Mouse (Mus musculus) CH12.LX (cell line): ENCODE measurements around the gene Slc6a20a. TPM values are rescaled to one million over a fixed set of nuclear protein-coding genes. Genes with fewer than 3 reads are reported as not detected.

ENCODE experiments used
- DNase-seq: peaks from one replicate; pipeline ENCODE4 v3.0.0-alpha.2; 2013; ENCODE audit errors: extremely low read depth
- H3K27ac ChIP-seq: 2 replicates; pipeline ENCODE4 v1.5.1; 2012; ENCODE audit warnings: low read depth, mild to moderate bottlenecking, control low read depth, moderate library complexity; ENCODE audit not compliant: insufficient read depth
- H3K27me3 ChIP-seq: replicated peaks from 2 replicates; pipeline ENCODE3; 2012; ENCODE audit warnings: inconsistent platforms
- H3K36me3 ChIP-seq, 2 experiments: replicated peaks in 1 of 2; 2 replicates each; pipeline versions ENCODE3 to v1.6.1; 2012; ENCODE audit warnings: inconsistent platforms in 1 of 2, low read length in 1 of 2, mild to moderate bottlenecking in 1 of 2, mixed read lengths in 1 of 2, moderate library complexity in 1 of 2; ENCODE audit not compliant: control insufficient read depth in 1 of 2, insufficient read depth in 1 of 2
- H3K4me1 ChIP-seq, 2 experiments: 2 replicates each; pipeline ENCODE4 v1.6.1; 2012; ENCODE audit warnings: inconsistent platforms in 1 of 2, moderate library complexity in 1 of 2; ENCODE audit not compliant: insufficient read depth in 2 of 2, control insufficient read depth in 1 of 2
- H3K4me2 ChIP-seq: 2 replicates; pipeline ENCODE4 v1.6.1; 2012; ENCODE audit warnings: low read depth, mild to moderate bottlenecking, control low read depth; ENCODE audit not compliant: poor library complexity, insufficient read depth, severe bottlenecking
- H3K4me3 ChIP-seq, 3 experiments: fragments of 150-350 bp in 1 of 3; sonication (generic) in 1 of 3; replicated peaks in 1 of 3; 2 replicates each; pipeline versions ENCODE3 to v1.5.1; 2011 to 2012; ENCODE audit warnings: low read depth in 2 of 3, low read length in 2 of 3, mild to moderate bottlenecking in 2 of 3, moderate library complexity in 2 of 3, control low read depth in 1 of 3, improper control_type of control experiment in 1 of 3, inconsistent platforms in 1 of 3, mixed read lengths in 1 of 3; ENCODE audit not compliant: poor library complexity in 1 of 3
- H3K79me2 ChIP-seq: replicated peaks from 2 replicates; pipeline ENCODE4 v1.6.1; 2012; ENCODE audit warnings: mild to moderate bottlenecking, moderate library complexity; ENCODE audit not compliant: control insufficient read depth, poor library complexity, insufficient read depth, severe bottlenecking; ENCODE audit errors: extremely low read depth
- H3K9ac ChIP-seq: 2 replicates; pipeline ENCODE4 v1.6.1; 2012; ENCODE audit warnings: low read depth, mild to moderate bottlenecking, control low read depth, moderate library complexity; ENCODE audit not compliant: insufficient read depth
- H3K9me3 ChIP-seq: replicated peaks from 2 replicates; pipeline ENCODE3; 2012; ENCODE audit warnings: low read length, inconsistent platforms, mixed read lengths
- BHLHE40 ChIP-seq: IDR thresholded peaks from 2 replicates; pipeline ENCODE4 v1.6.1; 2011; ENCODE audit warnings: mild to moderate bottlenecking, low read depth, low read length, improper control_type of control experiment
- CHD2 ChIP-seq: IDR thresholded peaks from 2 replicates; pipeline ENCODE4 v1.6.1; 2011; ENCODE audit warnings: low read length, improper control_type of control experiment
- CTCF ChIP-seq, 2 experiments: IDR thresholded peaks in 1 of 2; conservative IDR thresholded peaks in 1 of 2; 2 replicates each; pipeline ENCODE4 v1.5.1; 2011 to 2012; ENCODE audit warnings: low read depth in 2 of 2, low read length in 2 of 2, improper control_type of control experiment in 1 of 2, inconsistent platforms in 1 of 2, mild to moderate bottlenecking in 1 of 2, moderate library complexity in 1 of 2
- ELF1 ChIP-seq: IDR thresholded peaks from 2 replicates; pipeline ENCODE4 v1.6.1; 2014; ENCODE audit warnings: low read depth, mild to moderate bottlenecking, inconsistent platforms, low read length, improper control_type of control experiment
- EP300 ChIP-seq: IDR thresholded peaks from 2 replicates; pipeline ENCODE4 v1.6.1; 2011; ENCODE audit warnings: low read length, improper control_type of control experiment
- ETS1 ChIP-seq: conservative IDR thresholded peaks from 2 replicates; pipeline ENCODE4 v1.6.1; 2012; ENCODE audit warnings: low read depth, mild to moderate bottlenecking, inconsistent platforms, low read length, improper control_type of control experiment, moderate library complexity
- GABPA ChIP-seq: IDR thresholded peaks from 2 replicates; pipeline ENCODE4 v1.6.1; 2012; ENCODE audit warnings: low read depth, low read length, improper control_type of control experiment, inconsistent platforms; ENCODE audit not compliant: insufficient replicate concordance
- JUND ChIP-seq: conservative IDR thresholded peaks from 2 replicates; pipeline ENCODE4 v1.6.1; 2011; ENCODE audit warnings: low read depth, low read length, improper control_type of control experiment
- KAT2A ChIP-seq: IDR thresholded peaks from 2 replicates; pipeline ENCODE4 v1.6.1; 2012; ENCODE audit warnings: low read length, improper control_type of control experiment, inconsistent platforms; ENCODE audit not compliant: insufficient replicate concordance
- MAFK ChIP-seq: IDR thresholded peaks from 2 replicates; pipeline ENCODE4 v1.6.1; 2011; ENCODE audit warnings: low read length, improper control_type of control experiment; ENCODE audit not compliant: insufficient replicate concordance
- MXI1 ChIP-seq: IDR thresholded peaks from 2 replicates; pipeline ENCODE4 v1.6.1; 2011; ENCODE audit warnings: mild to moderate bottlenecking, low read depth, low read length, improper control_type of control experiment
- NELFE ChIP-seq: IDR thresholded peaks from 2 replicates; pipeline ENCODE4 v1.6.1; 2011; ENCODE audit warnings: low read depth, low read length, improper control_type of control experiment
- POLR2A ChIP-seq: IDR thresholded peaks from 2 replicates; pipeline ENCODE4 v1.6.1; 2011; ENCODE audit warnings: low read depth, mild to moderate bottlenecking, improper control_type of control experiment, low read length
- RAD21 ChIP-seq: IDR thresholded peaks from 2 replicates; pipeline ENCODE4 v1.6.1; 2011; ENCODE audit warnings: low read depth, mild to moderate bottlenecking, low read length, improper control_type of control experiment, moderate library complexity
- SIN3A ChIP-seq: IDR thresholded peaks from 2 replicates; pipeline ENCODE4 v1.6.1; 2012; ENCODE audit warnings: low read length, improper control_type of control experiment, inconsistent platforms
- SMC3 ChIP-seq: IDR thresholded peaks from 2 replicates; pipeline ENCODE4 v1.6.1; 2011; ENCODE audit warnings: low read depth, low read length, improper control_type of control experiment
- TBP ChIP-seq: conservative IDR thresholded peaks from 2 replicates; pipeline ENCODE4 v1.6.1; 2011; ENCODE audit warnings: low read depth, low read length, improper control_type of control experiment
- TCF12 ChIP-seq: IDR thresholded peaks from 2 replicates; pipeline ENCODE4 v1.6.1; 2014; ENCODE audit warnings: low read depth, mild to moderate bottlenecking, inconsistent platforms, low read length, improper control_type of control experiment
- UBTF ChIP-seq: IDR thresholded peaks from 2 replicates; pipeline ENCODE4 v1.6.1; 2012; ENCODE audit warnings: low read depth, mild to moderate bottlenecking, inconsistent platforms, low read length, improper control_type of control experiment, moderate library complexity
- USF1 ChIP-seq: IDR thresholded peaks from 2 replicates; pipeline ENCODE4 v1.6.1; 2014; ENCODE audit warnings: low read depth, mild to moderate bottlenecking, inconsistent platforms, low read length, improper control_type of control experiment
- USF2 ChIP-seq: conservative IDR thresholded peaks from 2 replicates; pipeline ENCODE4 v1.6.1; 2011; ENCODE audit warnings: low read depth, low read length, improper control_type of control experiment
- ZC3H11A ChIP-seq: IDR thresholded peaks from 2 replicates; pipeline ENCODE4 v1.6.1; 2012; ENCODE audit warnings: low read depth, mild to moderate bottlenecking, inconsistent platforms, low read length, improper control_type of control experiment
- dilution Hi-C: fragments of 300-500 bp; cut with MboI; formaldehyde crosslinking; loops from 2 replicates; pipeline ENCODE4 v1.14.3; 2020; ENCODE audit warnings: low sequenced_read_pairs; ENCODE audit not compliant: extremely low pct_unique_long_range_greater_than_20kb, extremely low pct_ligation_motif_present
- in situ Hi-C: fragments of 300-500 bp; cut with MboI; formaldehyde crosslinking; loops from 3 replicates; pipeline ENCODE4 v1.14.3; 2019; ENCODE audit warnings: low sequenced_read_pairs, low pct_ligation_motif_present, low pct_unique_long_range_greater_than_20kb, mixed read lengths
- polyA plus RNA-seq: library from polyadenylated mRNA; unstranded; fragments of >175 nt; gene quantifications from 2 replicates; pipeline ENCODE4 v1.2.1, GENCODE M21; 2012; ENCODE audit warnings: low read depth; ENCODE audit not compliant: insufficient read length
- total RNA-seq, 2 experiments: library from RNA; depleted of rRNA; stranded (reverse); fragments of 300-350 nt in 1 of 2; fragments of >200 nt in 1 of 2; gene quantifications; 2 replicates each; pipeline ENCODE4 v1.2.3; 2012 to 2014

Slc6a20a gene
- total and polyA plus RNA-seq, 3 experiments: not detected

GRCm38 (mm10) chr9:123695634-123696302, 17.1 kb upstream of the Slc6a20a start:
- Histone ChIP-seq H3K36me3 (peaks cover 8 to 24% of the 10 kb centered on the region in 2 experiments), H3K27me3 (no peaks in the 10 kb centered on the region), H3K27ac (no peak overlapping the region), H3K4me1 (no peaks in the 10 kb centered on the region), H3K9me3 (no peaks in the 10 kb centered on the region), H3K79me2 (no peaks in the 10 kb centered on the region), H3K4me2 (no peak overlapping the region), H3K4me3 (no peak overlapping the region), H3K9ac (no peak overlapping the region)
- in situ Hi-C loops (no loop called here), dilution Hi-C loops (no loop called here)
- TF ChIP-seq ELF1 (no peak), SMC3 (no peak), USF2 (no peak), NELFE (no peak), MXI1 (no peak), ZC3H11A (no peak), TBP (no peak), RAD21 (no peak), EP300 (no peak), ETS1 (no peak), GABPA (no peak)
- DNase-seq: no peak

GRCm38 (mm10) chr9:123688227-123688626, 9.5 kb upstream of the Slc6a20a start:
- Histone ChIP-seq H3K4me1 (no peaks in the 10 kb centered on the region), H3K36me3 (peaks cover 0 to 7% of the 10 kb centered on the region in 2 experiments), H3K79me2 (no peaks in the 10 kb centered on the region), H3K27me3 (no peaks in the 10 kb centered on the region), H3K27ac (no peak overlapping the region), H3K9me3 (no peaks in the 10 kb centered on the region), H3K9ac (no peak overlapping the region), H3K4me2 (no peak overlapping the region), H3K4me3 (no peak overlapping the region)
- TF ChIP-seq KAT2A (no peak), ETS1 (no peak), UBTF (no peak), NELFE (no peak), MAFK (no peak), JUND (no peak), ZC3H11A (no peak), CHD2 (no peak), SIN3A (no peak), POLR2A (no peak), TCF12 (no peak), CTCF (conservative IDR thresholded peaks at IDR 0.05 in 1 of 2, IDR thresholded peaks at IDR 0.05 in 1 of 2; ENCODE audit: low read depth in 2 of 2, low read length in 2 of 2) (no peak), GABPA (no peak), USF1 (no peak), BHLHE40 (no peak), TBP (no peak)
- dilution Hi-C loops: no loop called here
- no peak for DNase-seq
- in situ Hi-C loops: no loop called here
